Mouse (Mus musculus): ENCODE data around the gene Nudt17. TPM values are rescaled to one million over a fixed set of nuclear protein-coding genes. Genes with fewer than 3 reads are reported as not detected.

Nudt17 gene
- total RNA-seq (2023) = 1 to 10 TPM; 1.1 TPM

GRCm38 (mm10) chr3:96707903-96708683, at the start of gene Nudt17:
Gene Nudt17 (minus strand): TSS chr3:96708562.

GRCm38 (mm10) chr3:96727343-96727827, 19.0 kb upstream of the Nudt17 start, which contains the start of the genes Polr3c and Rnf115:
Gene Polr3c (minus strand): TSS chr3:96727628.
Gene Rnf115 (plus strand): TSS chr3:96727664.

DNA sequence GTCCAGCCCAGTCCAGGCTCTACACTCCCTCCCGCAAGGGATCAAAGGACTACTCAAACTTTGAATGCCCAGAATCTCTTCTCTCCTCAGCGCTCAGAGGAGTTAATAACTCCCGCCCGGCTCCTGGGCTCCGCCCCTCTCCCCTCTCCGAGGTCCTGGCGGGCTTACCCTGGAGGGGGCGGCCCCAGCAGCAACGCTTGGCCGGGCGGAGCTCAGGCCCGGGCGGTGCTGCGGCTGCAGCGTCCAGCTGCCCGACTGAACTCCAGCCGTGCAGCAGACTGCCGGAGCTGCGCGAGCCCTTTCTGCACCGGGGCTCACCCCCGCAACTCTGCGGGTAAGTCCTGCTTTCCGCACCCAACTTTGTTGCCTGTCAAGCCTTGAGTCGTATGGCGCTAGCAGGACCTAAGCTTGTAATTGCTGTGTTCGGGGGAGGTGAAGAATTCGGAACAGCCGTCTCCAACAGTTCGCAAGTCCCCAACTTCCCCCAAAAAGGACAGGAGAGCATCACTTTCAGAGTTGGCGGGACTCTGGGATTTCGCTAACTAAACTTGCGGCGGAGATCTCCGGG, 12.1 kb downstream of the Nudt17 start, which contains the start of gene Pias3:
Pias3 (plus strand) TSS at position 187 of the 568 bp plus-strand sequence.

DNA sequence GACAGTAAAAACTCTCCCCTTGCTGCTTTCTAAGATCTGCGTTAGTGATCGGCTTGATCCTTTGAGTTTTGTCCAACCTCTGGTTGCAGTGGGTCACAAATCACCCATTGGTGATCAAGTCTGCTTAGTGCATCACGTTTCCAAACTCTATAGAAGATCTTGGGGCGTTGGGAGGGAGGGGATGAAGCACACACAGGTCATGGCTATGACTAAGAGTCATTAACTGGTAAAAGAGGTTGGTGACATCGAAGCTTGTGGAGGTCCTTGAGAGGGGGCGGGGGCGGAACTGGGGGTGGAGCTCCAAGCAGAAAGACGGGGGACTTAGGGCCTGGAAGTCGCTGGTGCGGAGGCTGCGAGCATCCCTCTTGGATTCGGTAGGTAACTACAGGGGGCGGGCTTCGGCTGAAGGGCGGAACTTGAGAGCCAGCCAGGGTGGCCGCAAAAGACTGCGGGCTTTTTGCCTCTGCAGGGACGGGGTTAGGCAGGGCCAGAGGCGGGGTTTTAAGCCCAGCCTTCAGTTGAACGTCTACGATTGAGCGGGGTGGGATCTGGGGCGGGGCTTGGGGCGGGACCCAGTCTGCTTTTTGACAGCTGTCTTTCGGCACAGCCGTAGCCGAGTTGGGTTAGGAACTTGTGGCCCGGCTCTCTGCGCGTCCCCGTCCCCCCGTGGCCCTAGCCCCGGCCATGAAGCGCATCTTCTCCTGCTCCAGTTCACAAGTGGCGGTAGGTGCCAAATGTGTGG, 38.5 kb downstream of the Nudt17 start, which contains the start of gene Ankrd35:
Ankrd35 (plus strand) TSS at position 405 of the 742 bp plus-strand sequence.

Other genes starting within 250 kb of the Nudt17 start
- gene Hfe2, start 183.4 kb downstream of the Nudt17 start, total RNA-seq (2023) = not detected
- 100 to 1,000 TPM; 373 to 405 TPM for gene Txnip, start 150.6 kb downstream of the Nudt17 start, total RNA-seq (2023)
- not detected for gene Gm16253, start 131.6 kb downstream of the Nudt17 start, total RNA-seq (2023)
- 10 to 100 TPM; 14.2 to 18.0 TPM for gene Polr3gl, start 114.4 kb downstream of the Nudt17 start, total RNA-seq (2023)
- gene Ankrd34a, start 111.9 kb downstream of the Nudt17 start, total RNA-seq (2023) = not detected
- under 1 TPM; 0.68 to 0.73 TPM for gene Lix1l, start 107.4 kb downstream of the Nudt17 start, total RNA-seq (2023)
- 10 to 100 TPM; 49.4 to 49.5 TPM for gene Rbm8a, start 78.6 kb downstream of the Nudt17 start, total RNA-seq (2023)
- gene Pex11b, start 73.2 kb downstream of the Nudt17 start, total RNA-seq (2023) = 10 to 100 TPM; 12.7 to 14.2 TPM
- not detected for gene Gm42957, start 73.1 kb downstream of the Nudt17 start, total RNA-seq (2023)
- gene Itga10, start 63.0 kb downstream of the Nudt17 start, total RNA-seq (2023) = 1 to 10 TPM in 1 of 2 experiments, under 1 TPM in 1; 0.79 to 1.4 TPM
- gene Ankrd35, start 38.4 kb downstream of the Nudt17 start, total RNA-seq (2023) = not detected
- gene Pias3, start 12.2 kb downstream of the Nudt17 start, total RNA-seq (2023) = 10 to 100 TPM; 38.3 to 43.9 TPM
- gene Polr3c, start 19.1 kb upstream of the Nudt17 start, total RNA-seq (2023) = 10 to 100 TPM; 38.8 to 41.8 TPM
- gene Rnf115, start 19.1 kb upstream of the Nudt17 start, total RNA-seq (2023) = 10 to 100 TPM; 62.1 to 65.0 TPM
- gene Pdzk1, start 120.7 kb upstream of the Nudt17 start, total RNA-seq (2023) = not detected
- gene Cd160, start 120.8 kb upstream of the Nudt17 start, total RNA-seq (2023) = not detected
- under 1 TPM; 0.13 to 0.93 TPM for gene Gja5, start 196.1 kb upstream of the Nudt17 start, total RNA-seq (2023)
- gene Gpr89, start 196.8 kb upstream of the Nudt17 start, total RNA-seq (2023) = 10 to 100 TPM; 10.8 TPM
- gene Gja8, start 217.5 kb upstream of the Nudt17 start, total RNA-seq (2023) = not detected

Measured in neutrophil, adult 83 days (primary cell).